Mouse (Mus musculus): Measurements from ENCODE around the gene Fgfr2. TPM values are rescaled to one million over a fixed set of nuclear protein-coding genes. Genes with fewer than 3 reads are reported as not detected.

Gene Fgfr2
- polyA plus RNA-seq, 1 experiment from 2014 or later: 67.0 TPM

GRCm38 (mm10) chr7:130631553-130632378 lies 2491.4 kb downstream of the Fgfr2 start:
- Histone ChIP-seq H3K27me3 (replicated peaks) (no peaks in the 10 kb centered on the region), H3K27ac (no peak overlapping the region), H3K9me3 (no peaks in the 10 kb centered on the region), H3K36me3 (no peaks in the 10 kb centered on the region), H3K9ac (no peak overlapping the region), H3K4me1 (replicated peaks) (peaks cover 6% of the 10 kb centered on the region), H3K4me3 (replicated peaks) (no peak overlapping the region), H3K4me2 (replicated peaks) (no peak overlapping the region)
- ATAC-seq: 0 out of 2 replicates have a peak, but pooled peaks have one; percentile 8
- WGBS: 51% methylated on average over 22 of the region's 22 CpGs

DNA sequence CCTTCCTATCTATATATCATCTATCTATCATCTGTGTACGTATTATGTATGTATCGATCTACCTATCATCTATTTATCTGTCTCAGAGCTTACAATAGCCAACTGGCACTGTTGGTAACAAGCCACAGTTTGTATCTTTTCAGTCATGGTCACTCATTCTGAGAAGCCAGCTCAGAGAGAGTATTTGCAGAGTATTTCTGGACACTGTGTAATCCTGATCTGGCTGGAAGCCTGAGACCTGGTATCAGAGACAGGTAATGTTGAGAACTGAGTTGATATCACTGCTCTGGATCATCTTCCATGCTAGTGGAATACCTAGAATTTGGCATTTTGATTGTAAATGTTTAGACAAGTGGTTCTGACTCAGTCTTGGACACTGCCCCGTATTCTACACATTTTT lies 2492.2 kb downstream of the Fgfr2 start:
- Histone ChIP-seq H3K4me3 (replicated peaks) (no peak overlapping the region), H3K27me3 (replicated peaks) (no peaks in the 10 kb centered on the region), H3K4me2 (replicated peaks) (no peak overlapping the region), H3K27ac (no peak overlapping the region), H3K9ac (no peak overlapping the region), H3K9me3 (no peaks in the 10 kb centered on the region), H3K4me1 (replicated peaks) (peaks cover 6% of the 10 kb centered on the region), H3K36me3 (no peaks in the 10 kb centered on the region)
- WGBS: 85% methylated on average over 3 of the region's 3 CpGs
- no peak for ATAC-seq

- H3K27ac ChIP-seq: no peak overlapping the region
- no peak for ATAC-seq
- H3K9me3 ChIP-seq: no peaks in the 10 kb centered on the region
- WGBS: 86% methylated on average over 7 of the region's 7 CpGs
- no peaks in the 10 kb centered on the region for H3K36me3 ChIP-seq
- H3K9ac ChIP-seq: no peak overlapping the region
- H3K4me3 ChIP-seq (replicated peaks): no peak overlapping the region
- H3K4me2 ChIP-seq (replicated peaks): no peak overlapping the region
- peaks cover 6% of the 10 kb centered on the region for H3K4me1 ChIP-seq (replicated peaks)
- H3K27me3 ChIP-seq (replicated peaks): no peaks in the 10 kb centered on the region
These were observed 2493.2 kb downstream of the Fgfr2 start for GRCm38 (mm10) chr7:130629999-130630398.

- Histone ChIP-seq H3K9ac (no peak overlapping the region), H3K36me3 (no peaks in the 10 kb centered on the region), H3K4me2 (replicated peaks) (no peak overlapping the region), H3K4me1 (replicated peaks) (0 out of 2 replicates have a peak, but pooled peaks cover 2% of the 10 kb centered on the region), H3K9me3 (no peaks in the 10 kb centered on the region), H3K27me3 (replicated peaks) (no peaks in the 10 kb centered on the region), H3K4me3 (replicated peaks) (no peak overlapping the region), H3K27ac (no peak overlapping the region)
- WGBS: 43% methylated on average over 1 of the region's 1 CpGs
- ATAC-seq: no peak
These were observed 2494.5 kb downstream of the Fgfr2 start for GRCm38 (mm10) chr7:130628601-130629000.

DNA sequence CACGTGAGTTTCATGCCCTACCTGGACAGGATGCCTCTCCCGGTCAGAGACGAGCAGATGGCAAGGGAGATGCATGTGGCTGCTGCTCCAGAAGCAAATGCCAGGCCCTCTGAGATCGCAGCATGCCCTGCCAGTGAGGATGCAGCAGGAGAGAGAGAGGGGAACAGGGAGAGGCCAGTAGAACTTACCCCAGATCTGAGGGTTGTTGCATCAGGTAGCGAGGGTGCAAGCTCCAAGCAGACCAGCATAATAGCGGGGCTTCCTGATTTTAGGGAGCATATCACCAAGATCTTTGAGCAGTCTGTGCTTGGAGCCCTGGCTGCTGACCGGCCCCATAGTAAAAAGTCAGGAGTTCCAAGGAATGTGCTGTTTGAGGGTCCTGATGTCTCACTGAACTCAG lies 2497.8 kb downstream of the Fgfr2 start:
- 79% methylated on average over 7 of the region's 7 CpGs for WGBS
- H3K27me3 ChIP-seq (replicated peaks): no peaks in the 10 kb centered on the region

GRCm38 (mm10) chr7:130624299-130624698 lies 2498.9 kb downstream of the Fgfr2 start:
- H3K9ac ChIP-seq: no peak overlapping the region
- no peaks in the 10 kb centered on the region for H3K9me3 ChIP-seq
- H3K36me3 ChIP-seq: no peaks in the 10 kb centered on the region
- H3K27me3 ChIP-seq (replicated peaks): no peaks in the 10 kb centered on the region
- 0 out of 2 replicates have a peak, but pooled peaks cover 4% of the 10 kb centered on the region for H3K4me1 ChIP-seq (replicated peaks)
- H3K4me2 ChIP-seq (replicated peaks): no peak overlapping the region
- no peak overlapping the region for H3K4me3 ChIP-seq (replicated peaks)
- ATAC-seq: no peak
- no peak overlapping the region for H3K27ac ChIP-seq
- WGBS: 90% methylated on average over 9 of the region's 9 CpGs

More for the DNA sequence above, 2497.8 kb downstream of the Fgfr2 start:
- Histone ChIP-seq H3K4me2 (replicated peaks) (no peak overlapping the region), H3K9ac (no peak overlapping the region), H3K27ac (no peak overlapping the region), H3K4me1 (replicated peaks) (0 out of 2 replicates have a peak, but pooled peaks cover 4% of the 10 kb centered on the region), H3K36me3 (no peaks in the 10 kb centered on the region), H3K4me3 (replicated peaks) (no peak overlapping the region), H3K9me3 (no peaks in the 10 kb centered on the region)
- ATAC-seq: no peak

GRCm38 (mm10) chr7:130622359-130622758 lies 2500.8 kb downstream of the Fgfr2 start:
- WGBS: 86% methylated on average over 4 of the region's 4 CpGs

DNA sequence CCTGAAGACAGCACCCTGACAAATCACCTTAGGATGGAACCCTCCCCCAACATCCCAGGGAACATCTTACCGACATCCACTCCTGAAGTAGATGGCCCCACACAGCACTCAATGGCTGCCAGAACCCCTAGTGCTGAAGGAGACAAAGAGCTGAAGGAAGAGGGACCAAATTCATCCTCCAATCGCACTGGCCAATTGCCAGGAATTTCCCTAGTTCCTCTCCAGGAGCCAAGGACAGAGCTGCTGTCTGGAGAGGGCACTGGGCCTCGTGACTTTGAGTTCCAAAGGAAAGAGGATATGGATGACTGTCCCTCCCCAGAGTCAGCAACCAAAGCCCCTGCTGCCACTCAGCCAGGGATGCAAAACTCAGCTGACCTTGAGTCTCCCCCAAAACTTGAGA lies 2501.2 kb downstream of the Fgfr2 start:
- no peak overlapping the region for H3K4me2 ChIP-seq (replicated peaks)
- H3K9ac ChIP-seq: no peak overlapping the region
- H3K36me3 ChIP-seq: no peaks in the 10 kb centered on the region
- H3K4me1 ChIP-seq (replicated peaks): 0 out of 2 replicates have a peak, but pooled peaks cover 4% of the 10 kb centered on the region
- H3K27me3 ChIP-seq (replicated peaks): no peaks in the 10 kb centered on the region
- H3K4me3 ChIP-seq (replicated peaks): no peak overlapping the region
- WGBS: 49% methylated on average over 3 of the region's 3 CpGs
- H3K27ac ChIP-seq: no peak overlapping the region
- no peaks in the 10 kb centered on the region for H3K9me3 ChIP-seq
- ATAC-seq: no peak

More at GRCm38 (mm10) chr7:130622359-130622758, 2500.8 kb downstream of the Fgfr2 start:
- Histone ChIP-seq H3K4me1 (replicated peaks) (0 out of 2 replicates have a peak, but pooled peaks cover 4% of the 10 kb centered on the region), H3K9me3 (no peaks in the 10 kb centered on the region), H3K27me3 (replicated peaks) (no peaks in the 10 kb centered on the region), H3K4me2 (replicated peaks) (no peak overlapping the region), H3K27ac (no peak overlapping the region), H3K9ac (no peak overlapping the region), H3K4me3 (replicated peaks) (no peak overlapping the region), H3K36me3 (no peaks in the 10 kb centered on the region)
- ATAC-seq: no peak

DNA sequence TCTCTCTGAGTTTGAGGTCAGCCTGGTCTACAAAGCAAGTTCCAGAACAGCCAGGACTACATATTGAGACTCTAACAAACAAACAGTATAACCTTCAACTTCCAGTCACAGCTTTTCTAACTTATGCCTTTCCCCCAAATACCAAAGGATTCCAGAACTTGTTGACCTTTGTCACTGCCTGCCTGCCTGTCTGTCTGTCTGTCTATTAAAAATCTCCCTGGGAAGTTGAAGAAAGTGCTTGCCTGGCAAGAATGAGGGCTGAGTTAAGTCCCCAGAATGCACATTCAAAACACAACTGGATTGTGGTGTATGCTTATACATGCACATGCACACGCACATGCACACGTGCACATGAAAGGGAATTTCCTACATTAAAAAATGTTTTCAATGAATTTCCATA lies 2502.1 kb downstream of the Fgfr2 start:
- Histone ChIP-seq H3K4me1 (replicated peaks) (0 out of 2 replicates have a peak, but pooled peaks cover 4% of the 10 kb centered on the region), H3K27me3 (replicated peaks) (no peaks in the 10 kb centered on the region), H3K4me2 (replicated peaks) (no peak overlapping the region), H3K36me3 (no peaks in the 10 kb centered on the region), H3K9me3 (no peaks in the 10 kb centered on the region), H3K4me3 (replicated peaks) (no peak overlapping the region), H3K27ac (no peak overlapping the region), H3K9ac (no peak overlapping the region)
- ATAC-seq: no peak
- 85% methylated on average over 2 of the region's 2 CpGs for WGBS

DNA sequence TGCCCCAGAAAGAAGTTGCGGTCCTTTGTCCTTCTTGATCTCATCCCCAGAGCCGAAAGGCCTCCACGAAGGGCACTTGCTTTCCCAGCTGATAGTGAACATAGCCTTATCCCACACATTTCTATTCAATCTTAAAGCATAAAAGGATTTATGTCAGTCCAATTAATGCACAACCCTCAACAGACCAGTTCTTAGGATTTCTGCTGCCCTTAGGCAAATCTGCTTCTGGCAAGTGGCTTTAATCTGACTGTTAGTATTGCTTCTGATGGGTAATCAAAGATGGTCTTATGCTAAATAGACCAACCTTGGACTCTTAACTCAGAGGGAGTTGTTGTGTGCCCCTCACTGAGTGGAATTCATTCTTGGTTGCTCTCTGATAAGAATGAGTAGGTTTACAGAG lies 2505.6 kb downstream of the Fgfr2 start:
- ATAC-seq: no peak
- Histone ChIP-seq H3K4me2 (replicated peaks) (no peak overlapping the region), H3K4me3 (replicated peaks) (no peak overlapping the region), H3K27me3 (replicated peaks) (no peaks in the 10 kb centered on the region), H3K9ac (no peak overlapping the region), H3K9me3 (no peaks in the 10 kb centered on the region), H3K36me3 (no peaks in the 10 kb centered on the region), H3K4me1 (replicated peaks) (0 out of 2 replicates have a peak, but pooled peaks cover 4% of the 10 kb centered on the region), H3K27ac (no peak overlapping the region)
- WGBS: 98% methylated on average over 3 of the region's 3 CpGs

- H3K4me2 ChIP-seq (replicated peaks): no peak overlapping the region
- no peak overlapping the region for H3K27ac ChIP-seq
- H3K4me1 ChIP-seq (replicated peaks): no peaks in the 10 kb centered on the region
- H3K4me3 ChIP-seq (replicated peaks): no peak overlapping the region
- no peak for ATAC-seq
- no peaks in the 10 kb centered on the region for H3K27me3 ChIP-seq (replicated peaks)
- 53% methylated on average over 4 of the region's 4 CpGs for WGBS
- H3K9ac ChIP-seq: no peak overlapping the region
- no peaks in the 10 kb centered on the region for H3K9me3 ChIP-seq
- no peaks in the 10 kb centered on the region for H3K36me3 ChIP-seq
These were observed 2509.2 kb downstream of the Fgfr2 start for GRCm38 (mm10) chr7:130613973-130614372.

- Histone ChIP-seq H3K4me2 (replicated peaks) (no peak overlapping the region), H3K9ac (no peak overlapping the region), H3K27me3 (replicated peaks) (no peaks in the 10 kb centered on the region), H3K4me1 (replicated peaks) (no peaks in the 10 kb centered on the region), H3K36me3 (no peaks in the 10 kb centered on the region), H3K27ac (no peak overlapping the region), H3K9me3 (no peaks in the 10 kb centered on the region), H3K4me3 (replicated peaks) (no peak overlapping the region)
- 74% methylated on average over 4 of the region's 4 CpGs for WGBS
- no peak for ATAC-seq
These were observed 2516.2 kb downstream of the Fgfr2 start for GRCm38 (mm10) chr7:130606958-130607357.

GRCm38 (mm10) chr7:130605111-130605510 lies 2518.0 kb downstream of the Fgfr2 start:
- WGBS: 23% methylated on average over 6 of the region's 6 CpGs
- H3K4me3 ChIP-seq (replicated peaks): no peak overlapping the region
- no peak for ATAC-seq
- H3K36me3 ChIP-seq: no peaks in the 10 kb centered on the region
- H3K27me3 ChIP-seq (replicated peaks): no peaks in the 10 kb centered on the region
- H3K4me2 ChIP-seq (replicated peaks): no peak overlapping the region
- no peak overlapping the region for H3K27ac ChIP-seq
- H3K9ac ChIP-seq: no peak overlapping the region
- H3K9me3 ChIP-seq: no peaks in the 10 kb centered on the region
- H3K4me1 ChIP-seq (replicated peaks): no peaks in the 10 kb centered on the region
